Mouse (Mus musculus) limb, embryonic 14.5 days (tissue): ENCODE results near the gene Gm29554. TPM values are rescaled to one million over a fixed set of nuclear protein-coding genes. Genes with fewer than 3 reads are reported as not detected.
"Not testable (repeated sequence)": the region's sequence is repeated elsewhere in the genome, so short reads cannot be mapped to it uniquely, and the experiment has no call there.

ENCODE experiments used
- ATAC-seq: fragments of 200-750 bp; cut with Nextera tagmentation; 2 replicates; pipeline ENCODE4 v1.8.0; 2017; ENCODE audit warnings: low read depth, moderate number of reproducible peaks, moderate TSS enrichment; ENCODE audit not compliant: low FRiP score
- DNase-seq: peaks from one replicate; pipeline ENCODE4 v3.0.0-alpha.2; 2015; ENCODE audit warnings: low spot score
- H3K27ac ChIP-seq: fragments of 300-500 bp; sonication (generic); replicated peaks from 2 replicates; pipeline ENCODE4 v1.5.1; 2014; ENCODE audit warnings: low read depth, mild to moderate bottlenecking, low read length, moderate library complexity, mixed read lengths
- H3K27me3 ChIP-seq: fragments of 300-500 bp; sonication (generic); 2 replicates; pipeline ENCODE4 v1.6.1; 2014; ENCODE audit warnings: low read length, mixed read lengths; ENCODE audit not compliant: control insufficient read depth, insufficient read depth
- H3K36me3 ChIP-seq: fragments of 300-500 bp; sonication (generic); 2 replicates; pipeline ENCODE4 v1.6.1; 2014; ENCODE audit warnings: mild to moderate bottlenecking, low read length, moderate library complexity, mixed read lengths; ENCODE audit not compliant: control insufficient read depth, insufficient read depth
- H3K4me1 ChIP-seq: fragments of 300-500 bp; sonication (generic); 2 replicates; pipeline ENCODE4 v1.6.1; 2014; ENCODE audit warnings: antibody characterized with exemption, low read length, mixed read lengths; ENCODE audit not compliant: control insufficient read depth, insufficient read depth
- H3K4me2 ChIP-seq: fragments of 300-500 bp; sonication (generic); replicated peaks from 2 replicates; pipeline ENCODE4 v1.6.1; 2014; ENCODE audit warnings: low read depth, mild to moderate bottlenecking, low read length, moderate library complexity; ENCODE audit not compliant: severe bottlenecking
- H3K4me3 ChIP-seq: fragments of 300-500 bp; sonication (generic); replicated peaks from 2 replicates; pipeline ENCODE4 v1.5.1; 2014; ENCODE audit warnings: low read length
- H3K9ac ChIP-seq: fragments of 300-500 bp; sonication (generic); 2 replicates; pipeline ENCODE4 v1.6.1; 2014; ENCODE audit warnings: mild to moderate bottlenecking, low read depth, low read length, moderate library complexity; ENCODE audit not compliant: severe bottlenecking
- H3K9me3 ChIP-seq: fragments of 300-500 bp; sonication (generic); 2 replicates; pipeline ENCODE4 v1.6.1; 2016; ENCODE audit warnings: low read length; ENCODE audit not compliant: control insufficient read depth
- WGBS: fragments of 180-500 bp; shearing (Covaris S2); extraction: QIAGEN DNeasy Blood & Tissue Kit; methylation state at CpG from one replicate; pipeline ENCODE4 v1.1.7; 2014; 5-methylcytosine and 5-hydroxymethylcytosine counted together
- polyA plus RNA-seq, 2 experiments: library from polyadenylated mRNA; depleted of rRNA in 1 of 2; stranded (reverse) in 1 of 2; unstranded in 1 of 2; fragments of >200 nt; fragmentation: Nextera tagmentation in 1 of 2; extraction: Ambion mirVana in 1 of 2; gene quantifications; 2 replicates each; pipeline versions ENCODE4 v1.2.1 to v1.2.3; 2012 to 2014

Gene Gm29554
- polyA plus RNA-seq (2012; rRNA removed) (not detected in 2 replicates), polyA plus RNA-seq (2014; fragmentation: Nextera tagmentation; extraction: Ambion mirVana) (not detected in 2 replicates)

DNA sequence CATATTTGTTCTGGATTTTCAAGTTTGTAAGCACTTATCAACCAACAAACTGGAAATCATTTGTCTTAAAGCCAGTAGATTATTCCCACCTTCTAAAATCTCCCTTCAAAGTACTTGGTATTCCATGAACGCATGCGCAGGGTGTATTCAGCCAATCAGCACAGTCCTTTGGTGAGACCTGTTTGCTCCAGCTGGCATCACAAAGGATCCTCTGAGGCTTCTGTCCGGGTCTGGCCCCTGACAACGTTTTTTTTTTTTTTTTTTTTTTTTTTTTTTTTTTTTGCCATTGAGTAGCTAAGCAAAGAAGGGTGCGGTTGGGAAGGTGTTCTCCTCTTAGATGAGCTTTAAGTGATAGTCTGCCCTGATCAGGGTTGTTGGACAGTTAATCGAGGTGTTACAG, at the start of gene Gm29554:
Gm29554 (plus strand) TSS at position 301 of the 400 bp plus-strand sequence.
- not testable (repeated sequence) for ATAC-seq, H3K4me3 ChIP-seq, H3K27ac ChIP-seq, H3K4me2 ChIP-seq, H3K27me3 ChIP-seq, H3K4me1 ChIP-seq, H3K9ac ChIP-seq, H3K36me3 ChIP-seq, DNase-seq, H3K9me3 ChIP-seq
- WGBS, result no CpG with 5 or more reads among the region's 6 CpGs

Other genes with a start within 250 kb of the Gm29554 start
- gene Gm20812, start 108.0 kb downstream of the Gm29554 start, polyA plus RNA-seq (2012; rRNA removed), result not detected in 2 replicates
- gene Gm20812, start 108.0 kb downstream of the Gm29554 start, polyA plus RNA-seq (2014; fragmentation: Nextera tagmentation; extraction: Ambion mirVana), result not detected in 2 replicates